Mouse (Mus musculus): ENCODE results near the gene Fndc3b. TPM values are rescaled to one million over a fixed set of nuclear protein-coding genes. Genes with fewer than 3 reads are reported as not detected.

Fndc3b gene
- polyA plus RNA-seq, 1 experiment from 2014 or later: 7.5 TPM

DNA sequence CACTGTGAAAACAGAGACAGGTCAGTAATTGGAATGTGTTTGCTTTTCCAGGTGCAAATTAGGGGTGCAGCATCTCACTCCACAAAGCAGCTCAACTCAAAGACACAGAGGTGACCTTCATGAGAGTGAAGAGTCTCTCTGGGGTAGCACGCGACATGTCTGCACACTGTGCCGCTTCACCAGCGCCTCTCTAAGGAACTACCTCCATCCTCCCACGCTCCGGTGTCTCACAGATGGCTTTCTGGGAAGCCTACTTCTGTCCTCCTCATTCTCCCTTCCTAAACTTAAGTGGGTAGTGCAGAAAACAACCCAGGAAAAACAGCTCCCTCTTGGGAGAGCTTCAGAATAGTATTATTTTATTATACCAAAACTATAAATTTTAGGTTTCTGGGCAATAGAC, 12.4 kb downstream of the Fndc3b start:
- no peaks in the 10 kb centered on the region for H3K4me1 ChIP-seq (ENCODE audit: control insufficient read depth, insufficient read depth, low read depth, low read length)
- no peaks in the 10 kb centered on the region for H3K27me3 ChIP-seq (replicated peaks; ENCODE audit: control insufficient read depth, insufficient read depth, low read length)
- H3K9me3 ChIP-seq (ENCODE audit: control insufficient read depth, low read length): no peaks in the 10 kb centered on the region
- H3K27ac ChIP-seq (ENCODE audit: low read depth, low read length): no peak overlapping the region
- H3K36me3 ChIP-seq (ENCODE audit: control insufficient read depth, insufficient read depth, low read length): no peaks in the 10 kb centered on the region
- no peak overlapping the region for H3K4me2 ChIP-seq (ENCODE audit: low read length)
- WGBS: 92% methylated on average over 6 of the region's 6 CpGs
- ATAC-seq: no peak
- H3K4me3 ChIP-seq (ENCODE audit: low read length): no peak overlapping the region
- no peak overlapping the region for H3K9ac ChIP-seq (ENCODE audit: low read depth, low read length)

DNA sequence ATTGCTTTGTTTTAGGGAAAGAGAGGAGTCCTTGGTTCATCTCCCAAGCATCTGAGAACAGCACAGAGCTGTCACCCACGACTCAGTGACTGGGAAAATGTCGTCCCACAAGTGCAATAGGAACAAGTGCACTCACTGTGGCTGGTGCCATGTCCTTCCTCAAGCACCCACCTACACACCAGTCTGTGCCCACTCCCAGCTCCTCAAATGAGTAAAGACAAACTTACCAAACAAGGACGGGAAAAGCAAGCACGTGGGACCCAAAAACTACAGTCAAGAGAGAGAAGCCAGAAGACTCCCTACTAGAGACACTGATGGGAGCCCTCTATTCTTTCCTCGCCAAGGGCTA, 14.7 kb downstream of the Fndc3b start:
- WGBS: 77% methylated on average over 5 of the region's 5 CpGs
- H3K27me3 ChIP-seq (replicated peaks; ENCODE audit: control insufficient read depth, insufficient read depth, low read length): no peaks in the 10 kb centered on the region
- H3K27ac ChIP-seq (ENCODE audit: low read depth, low read length): no peak overlapping the region
- H3K4me2 ChIP-seq (ENCODE audit: low read length): no peak overlapping the region
- no peak overlapping the region for H3K4me3 ChIP-seq (ENCODE audit: low read length)
- H3K4me1 ChIP-seq (ENCODE audit: control insufficient read depth, insufficient read depth, low read depth, low read length): no peaks in the 10 kb centered on the region
- no peaks in the 10 kb centered on the region for H3K9me3 ChIP-seq (ENCODE audit: control insufficient read depth, low read length)
- no peaks in the 10 kb centered on the region for H3K36me3 ChIP-seq (ENCODE audit: control insufficient read depth, insufficient read depth, low read length)
- no peak for ATAC-seq
- no peak overlapping the region for H3K9ac ChIP-seq (ENCODE audit: low read depth, low read length)

DNA sequence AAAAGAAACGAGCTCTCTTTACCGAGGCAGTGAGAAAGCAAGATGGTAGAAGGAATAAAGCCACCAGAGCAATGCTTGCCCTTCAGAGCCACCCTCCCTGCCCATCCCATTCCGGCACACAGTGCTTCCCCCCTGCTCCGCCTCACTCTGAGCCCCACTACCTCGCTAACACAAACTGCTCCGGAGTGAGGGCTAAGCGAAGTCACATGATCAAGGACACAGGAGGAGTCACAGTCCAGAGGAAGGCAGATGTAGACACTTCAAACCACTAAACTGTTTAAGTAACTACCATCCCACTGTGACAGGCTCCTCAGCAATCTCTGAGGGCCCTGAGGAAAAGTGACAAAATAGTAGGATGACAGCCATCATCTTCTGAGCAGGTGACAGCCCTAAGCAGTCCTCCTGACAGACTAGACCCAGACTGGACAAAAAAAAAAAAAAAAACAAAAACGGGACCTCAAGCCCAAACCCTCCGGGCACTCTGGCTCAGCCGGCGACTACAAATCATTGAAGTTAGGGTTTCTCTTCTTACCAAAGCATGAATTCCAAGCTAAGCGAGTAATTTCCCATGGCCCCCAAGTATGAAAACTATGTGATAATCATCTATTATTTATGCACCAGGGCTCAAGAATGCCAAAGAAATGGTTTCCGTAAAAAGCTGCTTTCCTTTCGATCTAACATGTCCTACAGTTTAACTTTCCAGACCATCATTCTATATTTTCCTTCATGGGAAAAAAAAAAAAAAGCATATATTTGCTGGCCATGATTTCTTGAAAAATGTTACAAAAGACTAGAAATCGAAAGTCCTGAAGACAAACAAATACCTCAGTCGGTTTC, 15.3 kb downstream of the Fndc3b start:
- Histone ChIP-seq H3K27ac (ENCODE audit: low read depth, low read length) (no peak overlapping the region), H3K27me3 (replicated peaks; ENCODE audit: control insufficient read depth, insufficient read depth, low read length) (no peaks in the 10 kb centered on the region), H3K9ac (ENCODE audit: low read depth, low read length) (no peak overlapping the region), H3K9me3 (ENCODE audit: control insufficient read depth, low read length) (no peaks in the 10 kb centered on the region), H3K36me3 (ENCODE audit: control insufficient read depth, insufficient read depth, low read length) (no peaks in the 10 kb centered on the region), H3K4me1 (ENCODE audit: control insufficient read depth, insufficient read depth, low read depth, low read length) (no peaks in the 10 kb centered on the region), H3K4me2 (ENCODE audit: low read length) (no peak overlapping the region), H3K4me3 (ENCODE audit: low read length) (no peak overlapping the region)
- WGBS: 78% methylated on average over 16 of the region's 16 CpGs
- ATAC-seq: no peak

DNA sequence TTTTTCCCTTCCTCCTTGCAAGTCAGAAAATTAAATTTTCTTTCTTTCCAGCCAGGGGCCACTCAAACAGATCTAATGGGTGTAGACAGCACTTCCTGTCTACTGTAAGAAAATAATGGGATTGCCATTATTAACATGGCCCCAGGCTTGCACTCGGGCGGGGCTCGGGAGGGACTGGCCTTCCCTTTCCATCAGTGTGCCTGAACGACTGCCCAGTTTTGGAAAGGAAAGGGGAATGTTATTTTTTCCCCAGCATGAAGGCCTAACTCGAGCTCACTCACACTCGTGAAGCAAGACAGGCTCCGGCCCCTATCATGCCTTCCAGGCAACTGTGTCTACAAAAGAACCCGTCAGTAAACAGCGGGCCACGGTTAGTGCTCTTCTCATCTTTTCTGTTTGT, 16.5 kb downstream of the Fndc3b start:
- H3K4me1 ChIP-seq (ENCODE audit: control insufficient read depth, insufficient read depth, low read depth, low read length): peaks cover 4% of the 10 kb centered on the region
- H3K36me3 ChIP-seq (ENCODE audit: control insufficient read depth, insufficient read depth, low read length): no peaks in the 10 kb centered on the region
- H3K4me2 ChIP-seq (ENCODE audit: low read length): no peak overlapping the region
- no peaks in the 10 kb centered on the region for H3K27me3 ChIP-seq (replicated peaks; ENCODE audit: control insufficient read depth, insufficient read depth, low read length)
- no peak overlapping the region for H3K9ac ChIP-seq (ENCODE audit: low read depth, low read length)
- H3K4me3 ChIP-seq (ENCODE audit: low read length): no peak overlapping the region
- H3K27ac ChIP-seq (ENCODE audit: low read depth, low read length): no peak overlapping the region
- 82% methylated on average over 10 of the region's 10 CpGs for WGBS
- H3K9me3 ChIP-seq (ENCODE audit: control insufficient read depth, low read length): no peaks in the 10 kb centered on the region
- ATAC-seq: no peak

DNA sequence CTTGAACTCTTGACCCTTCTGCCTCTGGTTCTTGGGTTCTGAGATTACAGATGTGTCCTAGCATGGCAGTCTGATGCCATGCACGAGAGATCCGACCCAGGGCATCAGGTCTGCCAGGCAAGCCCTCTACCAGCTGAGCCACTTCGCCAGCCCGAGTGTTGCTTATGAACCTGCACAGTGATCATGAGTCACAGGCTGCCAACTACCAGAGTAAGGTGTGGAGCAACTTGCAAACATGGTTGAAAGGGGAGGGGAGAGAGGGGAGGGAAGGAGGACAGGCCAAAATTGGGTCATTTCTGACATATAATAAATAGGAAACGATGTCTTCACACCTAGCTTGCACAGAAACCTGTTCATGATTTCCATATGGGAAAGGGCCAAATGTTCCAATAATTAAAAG, 17.0 kb downstream of the Fndc3b start:
- no peaks in the 10 kb centered on the region for H3K9me3 ChIP-seq (ENCODE audit: control insufficient read depth, low read length)
- H3K4me1 ChIP-seq (ENCODE audit: control insufficient read depth, insufficient read depth, low read depth, low read length): peaks cover 4% of the 10 kb centered on the region
- H3K4me2 ChIP-seq (ENCODE audit: low read length): no peak overlapping the region
- no peak for ATAC-seq
- no peaks in the 10 kb centered on the region for H3K36me3 ChIP-seq (ENCODE audit: control insufficient read depth, insufficient read depth, low read length)
- no peak overlapping the region for H3K9ac ChIP-seq (ENCODE audit: low read depth, low read length)
- H3K27ac ChIP-seq (ENCODE audit: low read depth, low read length): no peak overlapping the region
- no peak overlapping the region for H3K4me3 ChIP-seq (ENCODE audit: low read length)
- 96% methylated on average over 5 of the region's 5 CpGs for WGBS
- H3K27me3 ChIP-seq (replicated peaks; ENCODE audit: control insufficient read depth, insufficient read depth, low read length): no peaks in the 10 kb centered on the region

DNA sequence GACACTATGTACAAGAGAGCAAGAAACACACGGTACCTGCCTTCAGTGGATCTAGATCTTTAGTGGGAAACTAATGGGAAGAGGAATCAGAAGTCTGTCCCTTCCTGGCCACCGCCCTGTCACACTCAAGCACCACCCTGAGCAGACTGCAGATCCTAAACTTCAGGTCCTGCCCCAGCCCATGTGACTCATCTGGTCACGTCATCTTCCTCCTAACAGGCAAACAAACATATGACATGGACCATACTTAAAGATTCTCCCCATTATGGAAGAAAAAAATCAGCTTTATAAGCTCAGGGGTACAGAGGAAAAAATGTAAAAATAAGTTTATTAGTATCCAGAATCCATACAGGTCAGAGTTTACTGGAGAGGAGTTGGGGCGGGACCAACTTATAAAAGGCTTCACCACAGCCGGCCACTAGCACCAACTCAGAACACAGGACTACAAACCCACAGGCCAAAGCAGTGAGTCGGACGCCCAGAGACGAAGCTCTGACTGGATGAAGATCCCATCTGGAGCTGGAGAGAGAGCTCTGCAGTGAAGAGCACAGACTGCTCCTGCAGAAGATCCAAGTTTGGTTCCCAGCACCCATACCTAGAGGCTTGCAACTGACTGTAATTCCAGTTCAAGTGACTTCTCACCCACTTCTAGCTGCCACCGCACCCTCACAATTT, 19.5 kb downstream of the Fndc3b start:
- Histone ChIP-seq H3K4me1 (ENCODE audit: control insufficient read depth, insufficient read depth, low read depth, low read length) (peaks cover 7% of the 10 kb centered on the region), H3K36me3 (ENCODE audit: control insufficient read depth, insufficient read depth, low read length) (no peaks in the 10 kb centered on the region), H3K27me3 (replicated peaks; ENCODE audit: control insufficient read depth, insufficient read depth, low read length) (no peaks in the 10 kb centered on the region), H3K27ac (ENCODE audit: low read depth, low read length) (no peak overlapping the region), H3K4me2 (ENCODE audit: low read length) (no peak overlapping the region), H3K9me3 (ENCODE audit: control insufficient read depth, low read length) (no peaks in the 10 kb centered on the region), H3K4me3 (ENCODE audit: low read length) (no peak overlapping the region), H3K9ac (ENCODE audit: low read depth, low read length) (no peak overlapping the region)
- no peak for ATAC-seq
- 86% methylated on average over 9 of the region's 9 CpGs for WGBS

DNA sequence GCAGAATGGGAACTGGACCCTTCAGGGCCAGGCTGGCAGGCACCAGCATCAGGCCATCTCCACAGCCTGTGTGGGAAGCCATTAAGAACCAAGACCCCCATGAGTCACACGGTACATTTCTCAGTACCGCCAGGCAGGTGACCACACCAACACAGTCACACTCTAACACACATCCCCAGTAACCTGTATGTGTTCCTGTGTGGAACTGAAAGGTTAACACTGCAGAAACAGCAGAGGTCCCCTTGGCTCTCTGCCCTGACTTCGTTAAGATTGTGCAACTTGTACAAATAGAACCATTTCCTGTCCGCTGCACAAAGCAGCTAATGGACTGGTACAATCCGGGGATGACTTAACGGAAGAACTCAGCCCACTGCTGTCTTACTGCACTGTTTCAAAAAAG, 21.1 kb downstream of the Fndc3b start:
- no peaks in the 10 kb centered on the region for H3K27me3 ChIP-seq (replicated peaks; ENCODE audit: control insufficient read depth, insufficient read depth, low read length)
- WGBS: 66% methylated on average over 6 of the region's 6 CpGs
- no peak overlapping the region for H3K4me3 ChIP-seq (ENCODE audit: low read length)
- peak; percentile 57 for ATAC-seq
- H3K9ac ChIP-seq (ENCODE audit: low read depth, low read length): no peak overlapping the region
- H3K4me2 ChIP-seq (ENCODE audit: low read length): no peak overlapping the region
- peaks cover 7% of the 10 kb centered on the region for H3K4me1 ChIP-seq (ENCODE audit: control insufficient read depth, insufficient read depth, low read depth, low read length)
- peak overlapping the region; percentile 3; the same call in 1 of the 2 replicates for H3K27ac ChIP-seq (ENCODE audit: low read depth, low read length)
- H3K9me3 ChIP-seq (ENCODE audit: control insufficient read depth, low read length): no peaks in the 10 kb centered on the region
- H3K36me3 ChIP-seq (ENCODE audit: control insufficient read depth, insufficient read depth, low read length): no peaks in the 10 kb centered on the region

DNA sequence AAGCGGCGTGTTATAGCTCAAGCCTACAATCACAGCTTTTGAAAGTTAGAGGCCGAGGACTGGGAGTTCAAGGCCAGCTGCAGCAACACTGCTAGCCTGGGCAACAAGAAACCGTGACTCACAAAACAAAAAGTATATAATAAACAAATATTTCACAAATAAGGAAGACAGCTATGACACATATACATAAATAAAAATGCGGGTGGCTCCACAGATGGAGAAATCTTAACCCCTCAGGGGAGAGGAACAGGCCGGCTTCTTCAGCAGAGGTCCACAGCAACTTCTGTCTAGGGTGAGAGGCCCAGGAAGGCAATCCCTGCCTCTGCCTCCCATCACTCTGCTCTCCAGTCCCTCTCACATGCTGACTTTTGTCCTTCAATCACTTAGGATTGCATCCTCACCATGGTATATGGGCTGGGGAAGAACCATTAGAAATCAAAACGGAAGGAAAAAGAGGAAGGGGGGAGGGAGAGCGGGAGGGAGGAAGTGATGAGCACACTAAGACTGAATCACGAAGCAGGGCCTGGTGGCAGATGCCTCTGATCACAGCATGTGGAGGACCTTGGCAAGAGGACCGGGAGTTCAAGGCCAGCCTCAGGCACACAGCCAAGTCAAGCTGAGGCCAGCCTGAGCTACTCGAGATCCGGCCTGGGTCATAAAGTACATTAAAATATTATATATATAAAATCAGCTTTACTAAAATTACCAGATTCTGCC, 21.8 kb downstream of the Fndc3b start:
- H3K27ac ChIP-seq (ENCODE audit: low read depth, low read length): no peak overlapping the region
- H3K4me2 ChIP-seq (ENCODE audit: low read length): no peak overlapping the region
- no peak overlapping the region for H3K4me3 ChIP-seq (ENCODE audit: low read length)
- no peak for ATAC-seq
- no peaks in the 10 kb centered on the region for H3K36me3 ChIP-seq (ENCODE audit: control insufficient read depth, insufficient read depth, low read length)
- no peaks in the 10 kb centered on the region for H3K9me3 ChIP-seq (ENCODE audit: control insufficient read depth, low read length)
- no peak overlapping the region for H3K9ac ChIP-seq (ENCODE audit: low read depth, low read length)
- H3K4me1 ChIP-seq (ENCODE audit: control insufficient read depth, insufficient read depth, low read depth, low read length): peaks cover 7% of the 10 kb centered on the region
- 75% methylated on average over 12 of the region's 12 CpGs for WGBS
- no peaks in the 10 kb centered on the region for H3K27me3 ChIP-seq (replicated peaks; ENCODE audit: control insufficient read depth, insufficient read depth, low read length)
